Mouse (Mus musculus) liver, postnatal 0 days (tissue): ENCODE results near the gene Oxa1l. TPM values are rescaled to one million over a fixed set of nuclear protein-coding genes. Genes with fewer than 3 reads are reported as not detected.

Experiments
- ATAC-seq: fragments of 200-750 bp; cut with Nextera tagmentation; 2 replicates; pipeline ENCODE4 v1.8.0; 2017; ENCODE audit warnings: mild to moderate bottlenecking, moderate library complexity
- DNase-seq: peaks from one replicate; pipeline ENCODE4 v3.0.0-alpha.2; 2016
- H3K27ac ChIP-seq: fragments of 300-500 bp; sonication (generic); 2 replicates; pipeline ENCODE4 v1.5.1; 2014; ENCODE audit warnings: antibody characterized with exemption, moderate library complexity, mild to moderate bottlenecking, low read depth
- H3K27me3 ChIP-seq: fragments of 300-500 bp; sonication (generic); 2 replicates; pipeline ENCODE4 v1.6.1; 2014; ENCODE audit warnings: low read length, control low read depth, mixed read lengths; ENCODE audit not compliant: insufficient read depth
- H3K36me3 ChIP-seq: fragments of 300-500 bp; sonication (generic); replicated peaks from 2 replicates; pipeline ENCODE4 v1.6.1; 2014; ENCODE audit warnings: mild to moderate bottlenecking, control low read depth, low read length, moderate library complexity, mixed read lengths; ENCODE audit not compliant: insufficient read depth
- H3K4me1 ChIP-seq: fragments of 300-500 bp; sonication (generic); 2 replicates; pipeline ENCODE4 v1.6.1; 2014; ENCODE audit warnings: antibody characterized with exemption, mild to moderate bottlenecking, control low read depth; ENCODE audit not compliant: insufficient read depth
- H3K4me2 ChIP-seq: fragments of 300-500 bp; sonication (generic); 2 replicates; pipeline ENCODE4 v1.6.1; 2014; ENCODE audit warnings: low read depth, mild to moderate bottlenecking, low read length, moderate library complexity, mixed read lengths
- H3K4me3 ChIP-seq: fragments of 300-500 bp; sonication (generic); 2 replicates; pipeline ENCODE4 v1.5.1; 2014; ENCODE audit warnings: low read depth, low read length
- H3K9ac ChIP-seq: fragments of 300-500 bp; sonication (generic); replicated peaks from 2 replicates; pipeline ENCODE4 v1.6.1; 2014; ENCODE audit warnings: mild to moderate bottlenecking, moderate library complexity
- H3K9me3 ChIP-seq: fragments of 300-500 bp; sonication (generic); 2 replicates; pipeline ENCODE4 v1.6.1; 2016; ENCODE audit warnings: mild to moderate bottlenecking, control low read depth, low read length, mixed read lengths
- CTCF ChIP-seq: sonication (generic); IDR thresholded peaks from 2 replicates; pipeline ENCODE4 v1.5.1; 2016; ENCODE audit warnings: antibody characterized with exemption, low read depth
- EP300 ChIP-seq: IDR thresholded peaks from 2 replicates; pipeline ENCODE4 v1.6.1; 2016; ENCODE audit warnings: antibody characterized with exemption, low read depth, mild to moderate bottlenecking
- WGBS: fragments of 180-500 bp; shearing (Covaris S2); extraction: QIAGEN DNeasy Blood & Tissue Kit; methylation state at CpG from one replicate; pipeline ENCODE4 v1.1.7; 2014; ENCODE audit not compliant: insufficient replicate concordance; 5-methylcytosine and 5-hydroxymethylcytosine counted together
- polyA plus RNA-seq: library from polyadenylated mRNA; unstranded; fragments of >200 nt; fragmentation: Nextera tagmentation; extraction: Ambion mirVana; gene quantifications from 2 replicates; pipeline ENCODE4 v1.2.1, GENCODE M21; 2015

Oxa1l gene
- polyA plus RNA-seq, 1 experiment from 2014 or later, result 27.4 TPM

GRCm38 (mm10) chr14:54387546-54387945, 26.9 kb downstream of the Oxa1l start:
- Histone ChIP-seq H3K27me3 (no peaks in the 10 kb centered on the region), H3K36me3 (no peaks in the 10 kb centered on the region), H3K9ac (no peak overlapping the region), H3K4me2 (no peak overlapping the region), H3K4me1 (peaks cover 16% of the 10 kb centered on the region), H3K27ac (no peak overlapping the region), H3K4me3 (no peak overlapping the region), H3K9me3 (no peaks in the 10 kb centered on the region)
- 60% methylated on average over 6 of the region's 6 CpGs for WGBS
- DNase-seq (no peak), ATAC-seq (no peak)
- TF ChIP-seq EP300, result no peak
- TF ChIP-seq CTCF, result no peak

- H3K36me3 ChIP-seq, result no peaks in the 10 kb centered on the region; the same call in 1 of the 2 replicates
- no peaks in the 10 kb centered on the region for H3K27me3 ChIP-seq
- H3K4me2 ChIP-seq, result no peak overlapping the region
- no peak for TF ChIP-seq CTCF
- TF ChIP-seq EP300, result no peak
- 68% methylated on average over 6 of the region's 6 CpGs for WGBS
- H3K27ac ChIP-seq, result no peak overlapping the region
- no peaks in the 10 kb centered on the region for H3K4me1 ChIP-seq
- no peak overlapping the region for H3K4me3 ChIP-seq
- ATAC-seq (no peak), DNase-seq (no peak)
- no peak overlapping the region for H3K9ac ChIP-seq
- H3K9me3 ChIP-seq, result no peaks in the 10 kb centered on the region
Measured at GRCm38 (mm10) chr14:54390843-54391242, 30.2 kb downstream of the Oxa1l start.

GRCm38 (mm10) chr14:54393794-54394193, 33.2 kb downstream of the Oxa1l start:
- no peak overlapping the region for H3K27ac ChIP-seq
- WGBS, result 68% methylated on average over 3 of the region's 3 CpGs

GRCm38 (mm10) chr14:54394309-54394708, 33.7 kb downstream of the Oxa1l start:
- Histone ChIP-seq H3K4me2 (no peak overlapping the region), H3K36me3 (no peaks in the 10 kb centered on the region; the same call in 1 of the 2 replicates), H3K9me3 (no peaks in the 10 kb centered on the region), H3K9ac (no peak overlapping the region), H3K27me3 (no peaks in the 10 kb centered on the region), H3K4me1 (no peaks in the 10 kb centered on the region), H3K27ac (no peak overlapping the region), H3K4me3 (no peak overlapping the region)
- ATAC-seq (no peak), DNase-seq (no peak)
- TF ChIP-seq EP300 (no peak), CTCF (no peak)

More at GRCm38 (mm10) chr14:54393794-54394193, 33.2 kb downstream of the Oxa1l start:
- Histone ChIP-seq H3K4me1 (no peaks in the 10 kb centered on the region), H3K9me3 (no peaks in the 10 kb centered on the region), H3K4me3 (no peak overlapping the region), H3K36me3 (no peaks in the 10 kb centered on the region; the same call in 1 of the 2 replicates), H3K27me3 (no peaks in the 10 kb centered on the region), H3K9ac (no peak overlapping the region), H3K4me2 (no peak overlapping the region)
- TF ChIP-seq CTCF (no peak), EP300 (no peak)
- ATAC-seq (no peak), DNase-seq (no peak)

- no peak for TF ChIP-seq CTCF
- no peak for TF ChIP-seq EP300
- ATAC-seq (no peak), DNase-seq (no peak)
- Histone ChIP-seq H3K27ac (no peak overlapping the region), H3K4me1 (no peaks in the 10 kb centered on the region), H3K4me2 (no peak overlapping the region), H3K27me3 (no peaks in the 10 kb centered on the region), H3K9ac (no peak overlapping the region), H3K9me3 (no peaks in the 10 kb centered on the region), H3K36me3 (no peaks in the 10 kb centered on the region; the same call in 1 of the 2 replicates), H3K4me3 (no peak overlapping the region)
- WGBS, result 66% methylated on average over 7 of the region's 7 CpGs
Measured at GRCm38 (mm10) chr14:54396685-54397084, 36.1 kb downstream of the Oxa1l start.

GRCm38 (mm10) chr14:54397872-54398527, 37.4 kb downstream of the Oxa1l start:
- no peaks in the 10 kb centered on the region for H3K9me3 ChIP-seq
- H3K36me3 ChIP-seq, result peaks cover 5% of the 10 kb centered on the region; the same call in 1 of the 2 replicates
- H3K4me3 ChIP-seq, result no peak overlapping the region
- no peaks in the 10 kb centered on the region for H3K4me1 ChIP-seq
- WGBS, result 56% methylated on average over 7 of the region's 7 CpGs
- H3K27me3 ChIP-seq, result no peaks in the 10 kb centered on the region
- 0 out of 2 replicates have a peak overlapping the region, but pooled peaks have one; percentile 31 for H3K27ac ChIP-seq
- DNase-seq (no peak), ATAC-seq (no peak)
- TF ChIP-seq CTCF, result no peak
- no peak for TF ChIP-seq EP300
- H3K4me2 ChIP-seq, result no peak overlapping the region; the same call in 1 of the 2 replicates
- H3K9ac ChIP-seq, result no peak overlapping the region
